Mouse (Mus musculus) T-helper 1 cell (primary cell): ENCODE measurements at regions not wholly inside any gene's neighbourhood (a gene's known extent, or its start where the extent isn't known, plus 50 kb on each side); places are given as distances from the start of the nearest gene placed in this dataset.

Experiments
- in situ Hi-C: fragments of 300-600 bp; cut with MboI, MseI; formaldehyde crosslinking; loops from one replicate; pipeline ENCODE4 v1.15.1; 2025; ENCODE audit warnings: high pct_unique_total_duplicates

DNA sequence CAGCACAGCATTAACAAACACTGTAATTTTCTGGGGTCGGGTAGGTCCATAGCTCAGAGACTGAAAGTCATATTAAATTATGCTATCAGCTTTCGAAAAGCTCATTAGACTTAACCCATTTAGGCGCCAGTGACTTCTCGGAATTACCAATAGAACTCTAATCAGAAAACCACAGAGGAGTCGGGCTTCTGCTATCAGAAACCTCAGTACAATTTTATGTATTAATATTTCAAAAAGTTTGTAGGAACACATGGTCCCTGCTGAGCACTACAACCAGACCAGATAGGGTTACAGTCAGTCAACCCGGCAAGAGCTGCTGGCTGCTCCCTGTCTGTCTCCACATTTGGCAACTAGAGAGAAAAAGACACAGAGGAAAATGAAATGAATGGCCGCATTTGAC is 647.3 kb upstream of the Pabpc4l start:
- in situ Hi-C loops = no loop called here

DNA sequence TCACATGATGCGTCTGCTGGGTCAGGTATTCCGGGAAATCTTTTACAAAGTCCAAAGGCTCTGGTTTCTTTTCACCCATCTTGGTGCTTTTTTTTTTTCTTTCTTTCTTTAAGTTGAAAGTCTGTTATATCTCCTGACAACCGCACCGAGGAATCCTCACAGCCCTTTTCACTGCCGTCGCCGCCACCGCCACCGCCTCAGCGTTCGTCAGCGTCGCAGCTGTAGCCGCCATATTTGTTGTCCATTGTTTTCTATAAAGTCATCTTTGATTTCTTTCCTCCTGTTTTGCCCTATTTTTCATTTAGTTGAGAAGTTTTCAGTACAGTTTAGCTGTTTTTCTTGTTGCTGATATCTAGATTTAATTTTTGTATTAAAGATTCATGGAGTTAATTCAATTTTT is 603.5 kb upstream of the Pabpc4l start:
- in situ Hi-C loops = no loop called here

- in situ Hi-C loops = no loop called here
Observed at GRCm38 (mm10) chr3:47025738-47026137, 577.7 kb upstream of the Pabpc4l start.

- in situ Hi-C loops = no loop called here
Observed at GRCm38 (mm10) chr3:47019270-47019669, 571.3 kb upstream of the Pabpc4l start.

GRCm38 (mm10) chr3:47018565-47018964 is 570.5 kb upstream of the Pabpc4l start:
- in situ Hi-C loops = no loop called here

- in situ Hi-C loops = no loop called here
Observed at GRCm38 (mm10) chr3:47010459-47010858, 562.4 kb upstream of the Pabpc4l start.

GRCm38 (mm10) chr3:46998916-46999315 is 550.9 kb upstream of the Pabpc4l start:
- in situ Hi-C loops = no loop called here

- in situ Hi-C loops = no loop called here
Observed at GRCm38 (mm10) chr3:46970744-46971143, 522.7 kb upstream of the Pabpc4l start.

- in situ Hi-C loops = no loop called here
Observed at GRCm38 (mm10) chr3:46970000-46970399, 522.0 kb upstream of the Pabpc4l start.

- in situ Hi-C loops = loop anchor here (10.0 kb wide), 1 partner anchor 1537 kb away; no protein-coding TSS in a partner anchor
Observed at GRCm38 (mm10) chr3:46951391-46951790, 503.4 kb upstream of the Pabpc4l start.

GRCm38 (mm10) chr3:46937751-46938150 is 489.7 kb upstream of the Pabpc4l start:
- in situ Hi-C loops = no loop called here

DNA sequence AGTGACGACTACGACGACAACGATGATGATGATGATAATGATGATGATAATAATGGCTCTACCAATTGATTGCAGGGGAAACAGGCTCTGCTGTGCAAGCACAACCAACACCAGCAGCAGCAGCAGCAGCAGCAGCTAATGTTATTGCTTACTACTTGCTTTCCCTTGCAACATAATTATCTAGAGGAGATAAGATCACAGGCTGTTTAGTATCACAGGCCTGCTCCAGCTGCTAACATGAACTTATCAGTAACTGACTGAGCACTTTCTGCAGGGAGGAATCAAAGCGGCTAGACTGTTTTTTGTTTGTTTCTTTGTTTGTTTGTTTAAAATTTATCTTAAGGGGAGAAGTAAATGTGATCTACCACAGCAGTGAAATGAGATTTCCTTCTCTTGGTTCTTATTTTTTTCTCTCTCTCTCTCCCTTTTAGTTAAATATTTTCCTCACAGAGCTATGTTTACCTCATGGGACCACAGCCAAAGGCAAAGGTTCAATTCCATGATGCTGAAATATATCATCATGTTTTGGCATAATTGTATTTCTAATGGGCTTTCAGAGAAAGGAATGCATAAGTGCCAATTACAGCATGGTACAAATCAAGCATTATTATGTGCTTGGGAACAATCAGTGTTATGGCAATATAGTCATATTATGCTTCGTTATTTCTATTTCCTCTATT is 443.2 kb upstream of the Pabpc4l start:
- in situ Hi-C loops = no loop called here

DNA sequence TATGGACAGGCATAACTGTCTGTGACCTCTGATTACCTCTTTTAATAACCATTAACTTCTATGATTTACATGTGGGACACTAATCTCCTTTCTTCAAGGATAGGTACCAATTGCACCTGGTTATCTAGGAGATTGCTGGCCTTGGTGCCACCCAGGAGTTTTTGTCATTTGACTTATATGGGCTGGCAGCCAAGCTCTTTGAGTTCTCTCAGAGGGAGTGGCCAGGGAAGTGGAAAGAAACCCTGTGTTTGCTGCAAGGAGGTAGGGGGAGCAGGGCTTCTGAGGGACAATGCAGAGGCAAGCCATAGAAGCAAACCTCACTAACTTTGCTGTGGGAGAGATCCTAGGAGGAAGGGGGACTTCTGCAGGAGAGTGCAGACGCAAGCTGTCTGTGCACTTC is 427.8 kb upstream of the Pabpc4l start:
- in situ Hi-C loops = no loop called here

- in situ Hi-C loops = no loop called here
Observed at GRCm38 (mm10) chr3:46870876-46871275, 422.9 kb upstream of the Pabpc4l start.

- in situ Hi-C loops = no loop called here
Observed at GRCm38 (mm10) chr3:46869576-46870295, 421.7 kb upstream of the Pabpc4l start.

DNA sequence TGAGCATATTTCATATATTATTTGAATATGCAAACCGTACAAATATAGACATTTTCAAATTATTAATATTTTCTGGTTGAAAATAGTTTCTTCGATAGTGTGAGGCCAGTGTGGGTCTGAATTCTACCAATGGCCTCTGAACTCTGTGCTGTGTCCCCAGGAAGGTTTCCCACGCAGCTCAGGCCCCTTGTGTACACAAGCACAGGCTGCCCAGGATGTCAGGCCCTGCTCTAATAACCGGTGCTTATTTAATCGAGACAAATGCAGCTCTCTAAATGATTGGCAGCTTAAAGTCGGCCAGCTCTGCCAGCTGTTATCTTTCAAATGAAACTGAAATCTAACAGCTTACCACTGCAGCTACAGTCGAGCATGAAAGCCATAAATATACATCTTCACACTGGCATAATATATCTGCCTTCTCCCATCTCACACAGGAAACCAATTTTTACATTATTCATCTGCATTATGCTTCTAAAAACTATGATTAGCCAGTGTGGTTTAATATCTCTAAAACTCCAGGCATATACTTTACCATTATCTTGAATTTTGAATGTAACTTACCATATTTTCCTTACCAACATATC is 400.5 kb upstream of the Pabpc4l start:
- in situ Hi-C loops = no loop called here

- in situ Hi-C loops = no loop called here
Observed at GRCm38 (mm10) chr3:46828676-46829075, 380.7 kb upstream of the Pabpc4l start.
